Mouse (Mus musculus) retina, postnatal 1 day (tissue): ENCODE results near the gene Acap3.

Source experiments
- DNase-seq: peaks from one replicate; pipeline ENCODE4 v3.0.0-alpha.2; 2012

Gene Acap3

DNA sequence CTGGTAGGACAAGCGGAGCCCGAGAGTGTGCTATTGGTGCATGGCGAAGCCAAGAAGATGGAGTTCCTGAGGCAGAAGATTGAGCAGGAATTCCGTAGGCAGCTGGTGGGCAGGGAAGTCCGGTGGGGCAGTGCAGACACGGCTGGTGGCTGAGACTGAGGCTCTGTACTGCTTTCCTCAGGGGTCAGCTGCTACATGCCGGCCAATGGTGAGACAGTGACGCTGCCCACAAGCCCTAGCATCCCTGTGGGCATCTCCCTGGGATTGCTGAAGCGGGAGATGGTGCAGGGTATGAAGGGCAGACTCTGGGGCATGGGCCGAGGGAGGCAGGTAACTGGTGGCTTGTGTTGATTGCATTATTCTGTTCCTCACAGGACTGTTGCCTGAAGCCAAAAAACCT lies 3.9 kb upstream of the Acap3 start:
- no peak for DNase-seq

DNA sequence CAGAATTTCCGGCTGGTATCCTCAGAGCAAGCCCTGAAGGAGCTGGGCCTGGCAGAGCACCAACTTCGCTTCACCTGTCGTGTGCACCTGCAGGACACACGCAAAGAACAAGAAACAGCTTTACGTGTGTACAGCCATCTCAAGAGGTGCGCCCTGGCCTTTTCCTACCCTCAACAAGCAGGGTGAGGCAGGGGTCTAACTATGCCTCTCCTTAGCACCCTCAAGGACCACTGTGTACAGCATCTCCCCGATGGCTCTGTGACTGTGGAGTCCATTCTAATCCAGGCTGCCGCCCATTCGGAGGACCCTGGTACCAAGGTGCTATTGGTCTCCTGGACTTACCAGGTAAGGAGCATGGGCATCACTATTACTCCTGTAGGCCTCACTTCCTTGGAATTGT lies 3.4 kb upstream of the Acap3 start:
- DNase-seq: no peak

DNA sequence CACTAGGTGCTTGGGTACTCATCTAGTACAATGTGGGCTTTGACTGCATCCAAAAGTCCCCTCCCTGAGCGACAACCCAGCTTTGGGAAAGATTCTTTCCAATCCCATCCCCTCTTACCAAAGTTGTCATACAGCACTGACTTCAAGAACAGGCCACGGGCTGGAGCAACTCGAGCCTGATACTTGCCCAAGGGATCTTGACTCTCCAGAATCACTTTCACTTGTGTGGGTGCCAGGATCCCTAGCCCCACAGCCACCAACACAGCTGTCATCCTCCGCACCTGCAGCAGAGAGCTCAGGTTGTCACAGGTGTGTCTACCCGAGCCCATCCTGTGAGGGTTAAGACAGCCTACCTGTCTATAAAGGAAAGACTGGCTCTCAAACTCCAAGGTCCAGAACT lies 2.3 kb upstream of the Acap3 start:
- no peak for DNase-seq

DNA sequence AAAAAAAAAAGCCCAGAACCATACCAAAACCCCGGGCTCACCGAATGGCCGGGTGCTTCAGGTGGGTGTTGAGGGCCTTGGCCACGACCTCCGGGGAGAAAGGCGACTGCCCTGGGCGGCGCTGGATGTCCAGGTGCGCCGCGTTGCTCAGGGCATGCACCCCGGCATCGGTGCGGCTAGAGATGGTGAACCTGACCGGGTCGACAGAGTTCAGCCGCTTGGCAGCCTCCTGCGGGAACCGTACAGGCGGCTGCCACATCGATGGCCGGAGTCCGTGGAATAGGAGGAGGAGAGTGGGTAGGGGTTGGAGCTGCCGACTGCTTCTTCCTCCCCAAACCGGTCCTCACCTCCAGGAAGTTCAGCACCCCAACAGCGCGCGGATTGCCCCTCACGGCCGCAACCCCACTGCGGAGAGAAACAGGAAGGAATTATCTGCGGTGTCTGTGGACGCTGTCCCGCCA lies 581 bp upstream of the Acap3 start:
- no peak for DNase-seq

DNA sequence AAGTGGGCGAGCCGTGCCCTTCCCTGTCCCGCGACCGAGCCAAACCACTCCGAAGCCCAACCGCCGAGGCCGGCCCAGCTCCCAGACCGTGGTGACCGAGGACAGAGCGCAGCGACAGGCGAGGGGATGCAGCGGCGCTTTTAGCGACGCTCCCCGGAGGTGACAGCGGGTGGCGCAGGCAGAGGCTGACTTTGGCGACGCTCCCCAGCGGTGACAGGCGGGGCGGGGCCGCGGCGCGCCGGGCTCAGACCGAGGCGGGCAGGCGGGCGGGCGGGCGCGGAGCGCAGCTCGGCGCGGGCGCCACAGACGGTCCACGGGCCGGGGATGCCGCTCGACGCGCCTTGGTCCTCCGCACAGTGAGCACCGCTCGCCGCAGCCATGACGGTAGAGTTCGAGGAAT lies 395 bp downstream of the Acap3 start:
- DNase-seq: peak; percentile 92

DNA sequence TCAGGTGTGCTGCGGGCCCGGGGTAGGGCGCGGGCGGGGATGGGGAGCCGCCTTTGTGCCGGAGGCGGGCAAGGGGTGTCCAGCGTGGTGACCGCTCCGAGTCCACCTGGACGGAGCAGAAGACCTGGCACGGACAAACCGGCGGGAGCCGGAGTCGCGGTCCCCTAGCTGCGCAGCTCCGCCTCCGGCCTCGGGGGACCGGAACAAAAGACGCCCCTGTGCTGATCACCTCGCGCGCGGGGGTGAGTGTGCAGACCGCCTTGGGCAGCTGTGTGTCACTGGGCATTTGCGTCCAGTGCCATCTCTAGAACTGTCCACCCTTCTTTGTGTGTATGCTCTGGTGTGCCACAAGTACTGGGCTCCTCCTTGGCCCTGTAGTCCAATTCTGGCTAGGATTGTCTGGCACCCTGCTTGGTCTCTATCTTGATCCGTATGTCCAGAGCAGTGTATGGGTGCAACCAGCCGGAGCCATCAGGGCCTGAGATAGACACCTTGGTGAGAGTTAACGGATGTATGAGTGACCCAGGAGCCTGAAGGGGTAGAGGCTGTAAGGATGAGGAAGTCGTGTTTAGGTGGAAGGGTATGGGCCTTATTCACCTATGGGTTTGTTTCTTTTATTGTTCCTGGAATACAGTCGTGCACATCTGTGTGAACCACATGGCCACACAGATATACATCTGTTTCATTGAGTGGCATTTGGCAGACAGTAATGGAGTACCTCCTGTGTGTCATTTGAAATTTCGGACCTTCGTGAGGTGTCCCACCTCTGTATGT lies 1.0 kb downstream of the Acap3 start:
- DNase-seq: peak; percentile 74

DNA sequence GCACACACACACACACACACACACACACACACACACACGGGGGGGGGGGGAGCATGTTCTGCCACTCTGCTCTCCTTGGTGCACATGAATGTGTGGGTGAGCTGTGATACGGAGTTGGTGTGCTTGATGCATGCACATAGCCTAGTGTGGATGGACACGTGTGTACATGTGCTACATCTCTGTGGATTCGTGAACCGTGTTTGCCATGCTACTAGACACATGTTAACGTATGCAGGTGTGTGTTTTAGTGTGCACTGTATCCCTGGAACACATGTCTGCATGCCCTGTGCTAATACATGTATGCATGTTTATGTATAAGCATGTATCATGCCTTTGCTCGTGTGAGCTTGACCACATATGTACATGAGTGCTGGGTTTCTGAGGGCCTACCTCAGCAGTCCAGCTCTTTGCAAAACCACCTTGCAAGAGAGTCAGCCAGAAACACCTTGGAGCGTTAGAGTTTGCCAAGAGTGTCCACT lies 1.6 kb downstream of the Acap3 start:
- DNase-seq: no peak

DNA sequence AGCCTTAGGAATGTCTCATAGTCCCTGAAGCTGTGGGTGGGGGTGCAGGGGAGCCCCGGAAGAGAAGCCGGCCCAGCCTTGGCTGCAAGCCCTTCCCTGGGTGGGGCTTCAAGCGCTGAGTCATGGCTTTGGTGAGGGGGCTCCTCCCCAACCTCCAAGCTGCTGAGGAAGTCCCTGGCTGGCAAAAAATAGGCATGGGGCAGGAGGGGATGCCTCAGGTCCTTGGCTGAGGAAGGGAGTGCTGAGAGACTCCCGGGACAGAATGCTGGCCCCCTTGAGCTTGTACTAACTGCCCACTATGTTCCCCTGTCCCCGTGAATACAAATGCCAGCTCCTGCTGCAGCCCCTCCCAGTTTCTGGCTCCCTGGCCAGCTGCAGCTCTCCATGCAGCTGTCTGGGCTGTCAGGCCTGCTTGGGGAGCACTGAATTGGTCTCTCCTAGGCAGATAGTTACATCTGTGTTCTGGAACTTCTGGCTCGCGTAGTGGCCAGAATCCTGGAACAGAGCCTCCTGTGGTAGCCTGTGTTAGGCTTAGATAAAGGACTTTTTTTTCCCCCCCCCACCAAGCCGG lies 2.8 kb downstream of the Acap3 start:
- peak; percentile 20 for DNase-seq

DNA sequence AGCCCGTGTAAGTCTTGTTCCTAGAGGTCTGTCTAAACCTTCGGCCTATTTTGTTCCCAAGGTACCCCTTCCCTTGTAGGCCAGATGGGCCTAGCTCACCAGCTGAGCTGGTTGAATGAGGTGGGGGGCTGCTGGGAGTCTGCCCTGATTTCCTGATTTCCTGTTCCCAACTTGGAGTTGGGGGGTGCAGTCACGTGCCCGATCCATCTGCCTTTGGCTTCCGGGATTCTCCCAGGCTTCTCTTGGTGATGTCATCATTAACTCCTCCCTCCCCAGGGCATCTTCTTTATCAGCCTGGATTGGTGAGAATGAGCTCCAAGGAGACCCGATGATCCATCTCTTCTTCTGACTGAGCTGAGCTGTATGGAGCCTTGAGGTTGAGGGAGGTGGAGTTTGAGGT lies 3.6 kb downstream of the Acap3 start:
- DNase-seq: peak; percentile 88

DNA sequence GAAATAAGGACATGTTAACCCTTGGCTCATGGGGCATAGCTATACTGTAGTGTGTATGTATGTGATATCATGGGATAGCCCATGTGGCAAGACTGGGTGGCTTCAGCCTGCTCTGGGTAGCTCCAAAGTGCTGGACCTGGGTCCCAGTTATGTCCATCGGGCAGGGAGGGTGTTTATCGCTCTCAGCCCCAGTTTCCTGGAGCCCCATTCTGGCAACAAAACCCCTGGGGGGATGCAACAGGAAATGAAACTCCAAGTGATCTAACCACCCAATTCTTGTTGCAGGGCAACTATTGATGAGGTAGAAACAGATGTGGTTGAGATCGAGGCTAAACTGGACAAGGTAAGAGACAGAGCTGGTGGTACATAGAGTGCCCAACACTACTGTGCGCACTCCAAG lies 4.2 kb downstream of the Acap3 start:
- no peak for DNase-seq

DNA sequence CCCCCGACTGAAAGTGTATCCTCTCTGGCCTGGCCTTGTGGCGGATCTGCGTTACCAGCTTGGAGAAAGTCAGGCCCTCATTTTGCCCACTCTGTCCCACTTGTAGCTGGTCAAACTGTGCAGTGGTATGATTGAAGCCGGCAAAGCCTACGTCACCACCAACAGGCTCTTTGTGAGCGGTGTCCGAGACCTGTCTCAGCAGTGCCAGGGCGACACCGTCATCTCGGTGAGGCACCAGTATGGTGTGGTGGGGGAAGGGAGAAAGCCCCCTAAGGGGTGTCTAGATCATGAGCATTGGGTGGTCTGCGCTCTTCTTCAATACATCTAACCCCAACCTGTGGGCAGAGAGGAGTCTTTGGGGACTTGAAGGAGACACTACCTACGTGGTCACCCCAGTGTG lies 4.8 kb downstream of the Acap3 start:
- no peak for DNase-seq

DNA sequence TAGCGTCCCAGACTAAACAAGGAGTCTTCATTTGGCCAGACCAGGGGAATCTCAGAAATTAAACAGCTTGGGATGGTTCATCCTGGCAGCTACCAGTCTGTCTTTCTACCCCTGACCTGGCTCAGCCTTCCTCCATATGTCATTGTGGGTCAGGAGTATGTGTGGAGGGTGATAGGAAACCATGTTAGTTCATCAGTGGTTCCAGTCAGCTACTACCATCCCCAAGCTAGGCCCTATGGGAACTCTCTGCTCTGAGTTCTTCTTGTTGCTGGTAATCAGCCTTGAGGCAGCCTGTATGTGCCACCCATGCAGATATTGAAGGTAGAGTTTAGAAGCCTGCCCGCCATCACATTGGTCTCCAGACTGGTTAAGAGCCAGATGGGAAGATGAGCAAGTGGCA lies 6.7 kb downstream of the Acap3 start:
- DNase-seq: no peak

DNA sequence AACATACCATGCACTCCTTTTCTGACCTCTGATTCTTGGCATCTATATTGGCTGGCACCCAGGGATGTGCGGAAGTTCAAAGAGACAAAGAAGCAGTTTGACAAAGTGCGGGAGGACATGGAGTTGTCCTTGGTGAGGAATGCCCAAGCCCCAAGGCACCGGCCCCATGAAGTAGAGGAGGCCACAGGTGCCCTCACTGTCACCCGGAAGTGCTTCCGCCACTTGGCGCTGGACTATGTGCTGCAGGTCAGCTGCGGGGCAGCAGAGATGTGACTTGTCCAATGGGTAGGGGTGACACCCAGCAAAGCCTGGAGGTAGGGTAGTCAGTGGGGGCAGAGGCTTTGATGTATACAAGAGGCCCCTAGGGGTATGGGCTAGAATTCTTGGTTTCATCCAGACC lies 7.7 kb downstream of the Acap3 start:
- no peak for DNase-seq

DNA sequence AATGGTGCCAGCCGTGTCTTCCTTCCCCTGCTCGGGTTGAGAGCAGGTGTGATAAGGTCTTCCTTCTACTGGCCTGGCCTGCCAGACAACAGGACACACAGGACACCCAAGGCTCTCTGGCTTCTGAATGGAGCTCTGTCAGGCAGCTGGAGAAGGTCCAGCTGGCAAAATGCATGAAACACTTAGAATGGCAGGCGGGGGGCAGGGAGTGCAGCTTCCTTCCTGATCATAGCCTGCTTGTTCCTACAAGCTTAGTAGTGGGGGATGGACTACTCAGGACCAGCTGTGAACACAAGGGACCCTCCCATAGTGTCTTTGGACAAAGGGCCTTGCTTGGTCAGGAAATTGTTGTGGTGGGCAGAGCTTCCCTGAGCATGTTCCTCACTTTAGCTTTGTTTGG lies 9.6 kb downstream of the Acap3 start:
- DNase-seq: no peak

DNA sequence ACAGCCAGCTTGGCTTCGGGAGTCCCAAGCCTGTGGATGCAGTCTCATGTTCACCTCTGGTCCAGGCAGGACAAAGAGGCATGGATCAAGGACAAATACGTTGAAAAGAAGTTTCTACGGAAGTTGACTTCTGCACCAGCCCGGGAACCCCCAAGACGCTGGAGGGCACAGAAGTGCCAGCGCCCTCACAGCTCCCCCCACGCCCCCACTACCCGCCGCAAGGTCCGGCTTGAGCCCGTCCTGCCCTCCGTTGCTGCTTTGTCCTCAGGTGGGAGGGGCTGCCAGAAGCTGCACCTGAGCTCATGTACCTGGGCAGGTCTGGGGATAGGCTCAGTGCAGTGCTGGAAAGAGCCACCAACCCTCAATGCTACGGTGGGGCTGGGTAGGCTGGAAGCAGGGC lies 11.6 kb downstream of the Acap3 start:
- no peak for DNase-seq

DNA sequence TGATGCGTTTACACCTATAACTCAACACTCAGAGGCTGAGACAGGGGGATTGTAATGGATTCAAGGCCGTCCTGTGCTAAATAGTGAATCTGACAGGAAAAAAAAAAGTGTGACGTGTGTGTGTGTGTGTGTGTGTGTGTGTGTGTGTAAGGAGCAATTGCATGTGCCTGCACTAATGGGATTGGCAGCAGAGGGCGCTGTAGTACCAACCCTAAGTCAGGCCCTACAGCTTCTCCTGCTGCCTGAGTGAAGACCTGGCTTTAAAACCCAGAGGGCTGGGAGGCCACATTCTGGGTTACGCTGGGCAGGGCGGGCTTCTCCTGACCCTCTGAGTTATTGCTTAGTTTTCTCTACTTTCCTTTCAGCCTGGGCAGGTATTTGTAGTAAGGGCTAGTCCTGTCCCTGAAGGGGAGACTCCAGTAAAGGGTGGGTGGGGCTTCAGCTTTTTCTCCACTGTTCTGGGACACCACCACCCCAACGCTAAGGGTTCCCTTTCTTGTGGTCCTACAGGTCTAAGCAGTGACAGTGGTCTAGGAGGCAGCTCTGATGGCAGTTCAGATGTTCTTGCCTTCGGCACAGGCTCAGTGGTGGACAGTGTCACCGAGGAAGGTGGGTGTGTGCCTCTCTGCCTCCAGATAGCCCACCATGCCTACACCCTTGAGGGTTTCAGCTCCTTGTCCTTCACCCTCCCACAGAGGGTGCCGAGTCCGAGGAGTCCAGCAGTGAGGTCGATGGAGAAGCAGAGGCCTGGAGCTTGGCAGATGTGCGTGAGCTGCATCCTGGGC lies 12.9 kb downstream of the Acap3 start:
- peak; percentile 42 for DNase-seq

DNA sequence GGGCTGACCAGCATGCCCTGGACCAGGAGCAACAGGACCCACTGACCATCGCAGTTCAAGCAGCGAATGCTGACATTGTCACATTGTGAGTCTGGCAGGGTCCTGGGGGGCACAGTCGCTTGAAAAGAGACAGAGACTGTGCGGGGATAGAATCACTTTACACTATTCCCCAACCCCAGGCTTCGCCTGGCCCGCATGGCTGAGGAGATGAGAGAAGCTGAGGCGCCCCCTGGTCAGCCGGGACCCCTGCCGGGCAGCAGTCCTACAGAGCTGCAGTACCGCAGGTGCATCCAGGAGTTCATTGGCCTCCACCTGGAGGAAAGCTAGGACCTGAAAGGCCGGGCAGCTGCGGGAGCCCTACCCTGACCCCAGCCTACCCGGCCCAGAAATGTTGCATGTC lies 14.0 kb downstream of the Acap3 start:
- no peak for DNase-seq

DNA sequence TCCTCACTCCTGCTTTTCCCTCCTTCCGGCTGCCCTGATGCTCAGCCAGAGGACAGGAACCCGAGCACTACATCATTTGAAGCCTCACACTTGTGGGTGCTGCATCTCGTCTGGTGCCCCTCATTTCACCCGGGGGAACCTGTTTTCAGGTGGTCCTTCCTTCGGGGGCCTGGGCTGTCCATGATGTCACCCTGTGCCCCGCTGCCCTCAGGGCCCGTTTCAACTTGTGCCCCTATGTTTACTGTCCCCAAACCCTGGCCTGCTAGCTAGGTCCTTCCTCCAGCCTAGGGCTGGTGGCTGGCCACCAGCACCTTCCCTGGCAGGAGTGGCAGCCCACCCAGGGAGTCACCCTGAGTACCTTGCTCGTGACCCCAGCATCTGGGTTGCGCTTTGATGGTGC lies 14.5 kb downstream of the Acap3 start:
- DNase-seq: no peak

DNA sequence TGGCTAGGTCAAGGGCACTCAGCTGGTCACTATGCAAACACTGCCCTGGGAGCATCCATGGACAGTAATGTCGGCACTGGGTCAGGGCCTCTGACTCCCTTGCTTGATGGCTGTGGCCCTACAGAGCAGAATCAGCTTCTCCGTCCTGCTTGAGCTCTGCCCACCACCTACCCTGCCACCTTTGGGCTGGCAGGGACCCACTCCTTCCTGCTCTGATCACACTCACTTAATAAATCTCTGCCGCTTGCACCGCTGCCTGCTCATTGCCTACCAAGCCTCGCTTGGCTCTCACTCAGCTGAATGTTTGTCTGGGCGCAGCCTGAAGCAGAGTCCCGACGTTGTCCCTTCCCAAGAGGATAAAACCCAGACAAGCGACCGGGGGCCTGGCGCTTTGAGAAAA lies 15.4 kb downstream of the Acap3 start:
- DNase-seq: no peak

DNA sequence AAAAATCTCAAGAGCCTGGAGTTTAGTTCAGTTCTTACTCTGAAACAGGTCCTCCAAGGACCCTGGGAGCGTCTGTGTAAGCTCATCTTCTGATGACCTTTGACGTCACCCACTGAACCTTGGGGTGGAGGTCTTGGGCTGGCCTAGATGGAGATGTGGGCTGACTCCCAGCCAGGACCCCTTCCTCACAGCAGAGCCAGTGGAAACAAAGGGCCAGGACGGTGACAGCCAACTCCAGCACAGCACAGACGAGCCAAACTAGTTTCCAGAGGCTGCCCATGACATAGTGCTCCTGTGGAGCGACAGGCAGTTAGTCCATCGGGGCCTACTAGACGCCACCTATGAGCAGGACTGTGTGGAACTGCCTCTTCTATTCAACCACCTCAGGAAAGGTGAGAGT lies 16.7 kb downstream of the Acap3 start:
- no peak for DNase-seq

DNA sequence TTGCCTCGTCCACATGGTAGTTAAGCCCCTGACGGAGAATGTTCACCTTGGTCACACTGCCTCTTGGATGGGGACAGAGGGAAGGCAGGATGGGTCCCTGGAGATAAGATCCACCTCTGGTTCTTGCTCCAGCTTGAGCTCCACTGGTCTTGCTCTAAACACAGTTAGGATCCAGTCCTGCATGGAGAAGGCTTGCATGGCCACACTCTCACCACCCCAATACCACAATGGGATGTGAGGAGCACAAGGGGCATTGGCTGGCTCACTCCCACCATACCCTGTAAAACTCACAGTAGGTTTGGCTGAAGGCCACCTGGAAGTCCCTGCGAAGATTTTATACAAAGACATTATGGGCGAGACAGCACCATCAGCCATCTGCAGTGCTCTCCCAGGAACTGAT lies 17.1 kb downstream of the Acap3 start:
- no peak for DNase-seq

DNA sequence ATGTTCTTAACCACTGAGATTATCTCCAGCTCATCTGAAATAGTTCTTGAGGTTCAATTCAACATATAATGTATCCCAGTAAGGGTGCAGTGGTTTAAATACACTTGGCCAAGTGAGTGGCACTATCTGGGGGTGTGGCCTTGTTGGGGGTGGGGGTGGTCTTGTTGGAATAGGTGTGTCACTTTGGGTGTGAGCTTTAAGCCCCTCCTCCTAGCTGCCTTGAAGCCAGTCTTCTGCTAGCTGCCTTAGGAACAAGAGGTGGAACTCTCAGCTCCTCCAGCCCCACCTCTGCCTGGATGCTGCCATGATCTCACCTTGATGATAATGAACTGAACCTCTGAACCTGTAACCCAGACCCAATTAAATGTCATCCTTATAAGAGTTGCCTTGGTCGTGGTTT lies 40.4 kb downstream of the Acap3 start:
- DNase-seq: no peak

DNA sequence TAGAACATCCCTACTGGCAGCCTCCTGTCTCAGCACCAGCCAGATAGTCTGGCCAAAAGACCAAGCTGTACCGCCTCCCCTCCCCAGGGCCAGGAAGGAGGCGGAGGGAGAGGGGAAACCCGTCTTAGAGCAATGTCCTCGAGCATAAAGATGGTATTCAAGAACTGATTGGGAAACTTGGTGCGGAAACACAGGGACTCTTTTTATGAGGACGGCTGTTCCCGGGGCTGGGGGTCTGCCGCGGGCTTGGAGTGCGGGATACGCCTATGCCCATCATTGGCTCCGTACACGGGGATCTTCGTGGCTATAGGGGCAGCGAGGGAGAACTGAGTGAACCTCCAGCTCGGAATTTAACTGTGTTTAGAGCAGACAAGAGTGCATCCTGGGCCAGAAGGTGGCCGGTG lies 51.4 kb downstream of the Acap3 start:
- no peak for DNase-seq
